Mouse (Mus musculus) frontal cortex, postnatal 14 days (tissue): ENCODE results near the gene Mier2.

Experiments used
- DNase-seq, 2 experiments: peaks; one replicate each; pipeline ENCODE4 v3.0.0; 2022; ENCODE audit warnings: low spot score in 2 of 2

Mier2 gene

DNA sequence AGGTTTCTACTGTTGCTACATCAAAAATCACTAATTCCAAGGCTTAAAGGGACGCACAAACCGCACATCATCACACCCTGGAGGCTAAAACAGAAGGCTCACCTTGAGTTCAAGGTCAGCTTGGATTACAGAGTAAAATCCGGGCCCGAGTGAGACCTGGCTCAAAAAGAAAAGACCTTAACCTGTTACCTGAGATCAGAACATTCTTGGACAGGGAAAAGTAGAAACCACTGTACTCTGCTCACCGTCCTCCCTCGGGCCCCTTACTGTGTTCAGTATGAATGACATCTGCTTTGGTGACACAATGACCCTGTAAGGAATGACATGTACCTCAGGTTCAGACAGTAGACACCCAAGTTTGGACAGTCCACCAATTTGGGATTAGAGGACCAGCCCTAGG, 19.8 kb upstream of the Mier2 start:
- no peak for DNase-seq

DNA sequence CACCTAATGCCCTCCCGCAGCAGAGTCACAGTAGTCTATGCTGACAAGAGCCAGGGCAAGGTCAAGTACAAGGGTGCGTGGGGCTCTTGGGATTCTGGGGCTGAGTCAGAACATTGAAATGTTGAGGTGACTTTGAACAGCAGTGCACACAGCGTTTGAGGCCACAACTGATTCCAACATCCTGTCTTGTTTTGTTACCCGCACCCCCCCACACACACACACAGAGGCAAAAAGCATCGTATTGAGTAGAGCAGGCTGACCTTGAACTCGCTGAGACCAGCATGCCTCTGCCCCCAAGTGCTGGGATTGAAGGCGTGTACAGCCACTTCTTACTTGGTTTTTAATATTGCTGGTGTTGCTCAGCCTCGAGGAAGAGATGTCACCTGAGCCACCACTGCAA, 19.4 kb upstream of the Mier2 start:
- no peak for DNase-seq

DNA sequence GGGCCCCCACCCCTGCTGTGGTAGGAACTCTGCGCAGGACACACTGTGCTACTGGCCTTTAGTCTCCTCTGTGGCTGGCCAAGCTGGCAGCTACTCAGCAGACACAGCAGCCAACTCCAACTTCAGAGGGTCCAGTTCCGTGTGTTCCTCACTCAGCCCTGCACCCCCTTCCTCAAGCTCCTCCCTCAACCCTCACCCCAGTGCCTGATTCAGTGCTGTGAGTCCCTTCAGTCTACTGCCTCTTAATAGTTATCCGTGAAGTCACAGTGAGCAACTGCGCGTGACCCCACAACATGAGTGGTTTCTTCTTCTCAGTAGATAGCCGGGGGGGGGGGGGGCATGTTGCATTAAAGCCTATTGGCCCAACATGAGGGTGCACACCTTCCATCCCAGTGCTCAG, 18.6 kb upstream of the Mier2 start:
- no peak for DNase-seq

DNA sequence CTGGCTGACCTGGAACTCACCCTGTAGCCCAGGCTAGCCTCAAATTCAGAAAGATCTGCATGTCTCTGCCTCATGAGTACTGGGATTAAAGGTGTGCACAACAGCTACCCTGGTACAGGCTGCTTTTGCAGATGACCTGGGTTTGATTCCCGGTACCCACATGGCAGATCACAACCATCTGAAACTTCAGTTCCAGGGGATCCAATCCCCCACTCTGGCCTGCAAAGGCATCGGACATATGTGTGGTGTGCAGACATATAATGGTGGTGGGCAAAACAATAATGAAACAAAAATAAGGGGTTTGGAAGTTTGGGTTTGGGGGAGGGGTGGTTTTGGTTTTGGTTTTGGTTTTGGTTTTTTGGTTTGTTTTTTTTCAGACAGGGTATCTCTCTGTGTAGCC, 16.3 kb upstream of the Mier2 start:
- DNase-seq = no peak

DNA sequence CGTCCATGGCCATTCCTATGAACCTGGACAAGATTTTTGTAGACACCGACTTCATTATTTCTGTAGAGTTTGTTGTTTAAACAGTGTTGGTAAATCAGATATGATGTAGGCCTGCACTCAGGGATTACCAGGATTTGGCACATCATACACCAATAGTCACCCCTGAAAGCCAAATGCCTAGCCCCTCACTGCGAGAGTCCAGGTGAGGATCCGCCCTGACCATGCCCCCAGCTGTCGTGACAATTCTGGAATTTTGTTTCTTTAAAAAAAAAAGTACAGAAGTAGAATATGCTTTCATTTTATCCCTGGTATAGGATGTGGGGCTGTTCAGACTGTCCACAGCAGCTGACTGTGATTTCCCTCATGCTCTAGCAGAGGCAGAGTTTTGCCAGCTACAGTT, 14.9 kb upstream of the Mier2 start:
- no peak for DNase-seq

DNA sequence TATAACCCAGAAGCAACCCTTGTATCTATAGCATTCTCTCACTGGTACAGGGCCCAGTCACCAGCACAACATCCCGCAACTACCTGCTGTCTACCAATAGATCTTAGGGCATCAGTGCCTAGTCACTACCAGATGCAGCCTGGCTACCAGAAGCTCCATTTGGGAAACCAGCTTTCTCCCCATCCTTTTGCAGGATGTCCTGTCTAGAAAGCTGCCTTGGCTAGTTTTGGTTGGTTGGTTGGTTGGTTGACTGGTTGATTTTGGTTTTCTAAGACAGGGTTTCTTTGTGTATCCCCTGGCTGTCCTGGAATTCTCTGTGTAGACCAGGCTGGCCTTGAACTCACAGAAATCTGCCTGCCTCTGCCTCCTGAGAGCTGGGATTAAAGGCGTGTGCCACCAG, 4.7 kb upstream of the Mier2 start:
- no peak for DNase-seq

DNA sequence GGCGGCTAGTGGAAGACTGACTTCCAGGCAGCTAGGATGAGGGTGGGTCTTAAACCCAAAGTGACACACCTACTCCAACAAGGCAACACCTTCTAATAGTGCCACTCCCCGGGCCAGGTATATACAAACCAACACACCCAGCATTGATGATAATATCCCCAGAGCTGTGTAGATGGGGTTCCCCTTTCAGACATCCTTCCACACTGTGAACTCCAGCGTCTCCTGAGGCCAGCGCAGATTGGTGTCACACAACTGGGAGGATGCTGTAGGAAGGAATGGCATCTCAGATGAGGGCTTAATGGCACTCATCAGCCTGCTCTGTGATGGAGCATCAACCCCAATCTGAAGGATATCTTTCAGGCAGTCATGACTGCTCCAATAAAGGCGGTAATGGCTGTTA, 2.5 kb upstream of the Mier2 start:
- DNase-seq = no peak

DNA sequence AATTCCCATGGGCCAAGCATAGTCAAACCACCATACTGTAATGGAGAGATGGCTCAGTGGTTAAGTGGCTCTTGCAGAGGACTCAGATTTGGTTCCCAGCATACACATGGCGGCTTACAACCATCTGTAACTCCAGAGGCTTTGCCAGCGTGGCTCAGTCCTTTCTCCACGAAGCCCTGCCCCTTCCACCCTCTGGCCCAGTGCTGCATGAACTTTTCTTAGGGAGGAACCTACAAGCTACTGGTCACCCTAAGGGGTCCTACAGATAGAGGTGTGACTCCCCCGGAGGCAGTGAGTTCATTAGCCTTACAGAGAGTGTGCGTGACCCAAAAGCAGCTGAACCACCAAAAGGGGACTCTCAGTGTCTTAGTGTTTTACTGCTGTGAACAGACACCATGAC, 2.0 kb upstream of the Mier2 start:
- no peak for DNase-seq

DNA sequence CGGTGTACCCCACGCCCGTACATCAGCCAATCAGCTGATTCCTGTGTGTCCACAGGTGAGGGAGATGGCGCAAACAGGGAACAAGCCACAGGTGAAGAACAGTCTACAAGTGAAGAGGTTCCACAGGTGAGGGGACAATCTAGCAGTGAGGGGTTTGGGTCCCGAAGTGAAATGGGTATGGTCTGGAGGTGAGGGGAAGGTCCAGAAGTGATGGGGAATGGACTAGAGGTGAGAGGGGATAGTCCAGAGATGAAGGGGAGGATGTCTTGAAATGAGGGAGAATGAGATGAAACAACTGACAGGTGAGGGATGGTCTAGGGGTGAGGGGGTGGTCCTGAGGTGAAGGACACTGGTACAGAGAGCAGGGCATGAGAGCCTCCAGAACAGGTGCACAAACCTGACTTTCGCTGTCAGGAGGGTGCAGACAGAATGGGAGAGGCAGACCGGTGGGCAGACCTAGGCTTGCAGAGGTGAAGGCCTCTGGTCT, 282 bp upstream of the Mier2 start:
- DNase-seq = peak in 1 of 2 experiments; percentile 3

DNA sequence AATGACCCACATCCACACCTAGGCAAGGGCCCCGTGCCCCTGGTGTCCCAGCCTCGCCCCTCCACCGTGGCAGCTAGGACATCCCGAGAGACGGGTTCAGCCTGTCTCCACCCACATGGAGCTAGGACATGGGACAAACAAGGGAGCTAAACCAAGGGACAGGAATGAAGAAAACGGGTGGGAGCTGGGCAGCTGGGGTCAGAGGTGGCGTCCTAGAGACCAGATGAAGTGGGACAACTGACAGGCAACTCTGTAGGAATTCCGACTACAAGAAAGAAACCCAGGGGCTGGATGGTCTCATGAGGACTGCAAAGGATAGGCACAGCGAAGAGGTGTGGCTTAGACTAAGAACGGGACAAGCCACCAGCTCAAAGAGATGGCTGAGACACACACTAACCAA, 1.3 kb downstream of the Mier2 start:
- DNase-seq = no peak

DNA sequence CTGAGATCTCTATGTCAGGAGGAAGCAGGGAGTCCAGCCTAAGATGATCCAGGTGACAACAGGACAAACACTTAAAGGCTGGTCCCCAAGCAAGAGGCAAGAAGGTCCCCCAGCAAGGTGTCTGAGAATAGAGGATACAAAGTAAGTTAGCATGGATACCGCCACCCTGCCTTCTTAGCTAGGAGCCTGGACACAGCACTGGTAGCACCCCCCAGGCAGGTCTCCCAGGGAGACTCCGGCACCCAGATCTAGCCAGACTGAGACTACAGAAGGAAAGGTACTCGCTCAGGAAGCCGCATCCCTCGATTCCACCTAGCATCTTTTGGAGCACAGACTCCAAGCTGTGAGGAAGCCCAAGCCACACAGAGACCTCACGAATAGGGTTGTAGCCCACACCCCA, 1.8 kb downstream of the Mier2 start:
- DNase-seq = peak in 1 of 2 experiments; percentile 1

DNA sequence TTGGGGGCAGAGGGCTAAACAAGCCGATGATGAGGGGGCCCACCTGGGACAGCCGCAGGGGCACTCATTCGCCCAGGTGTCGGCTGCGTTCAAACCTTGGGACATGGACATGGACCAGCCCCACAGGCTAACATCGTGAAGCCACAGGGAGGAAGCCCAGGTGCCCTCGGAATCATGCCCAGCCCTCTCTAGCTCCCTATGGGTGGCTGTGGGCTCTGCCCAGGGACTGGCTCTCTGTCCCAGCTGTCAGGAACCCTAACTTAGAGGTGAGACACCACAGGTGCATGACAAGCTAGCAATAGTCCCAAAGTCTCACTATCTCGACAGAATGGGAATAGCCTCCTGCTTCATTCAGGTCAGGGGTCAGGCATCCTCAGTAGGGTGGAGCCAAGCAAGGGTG, 2.5 kb downstream of the Mier2 start:
- DNase-seq = no peak

DNA sequence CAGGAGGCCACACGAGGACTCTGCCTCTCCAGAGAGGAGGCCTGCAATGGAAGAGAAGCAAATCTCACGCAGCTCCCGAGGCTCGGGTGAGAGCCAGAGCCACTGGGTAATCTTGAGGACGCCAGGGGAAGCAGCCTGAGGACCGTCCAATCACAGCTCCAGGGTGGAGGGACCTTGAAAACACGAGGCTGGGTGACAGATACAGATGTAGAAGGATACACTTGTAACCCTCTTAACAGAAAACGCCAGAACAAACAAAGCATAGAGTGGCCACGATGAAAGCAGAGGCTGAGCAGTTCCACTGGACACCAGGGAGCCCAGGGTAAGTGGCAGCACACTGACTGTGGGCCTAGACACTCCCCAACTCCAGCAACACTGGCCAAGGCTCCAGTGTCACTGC, 4.6 kb downstream of the Mier2 start:
- DNase-seq = peak in 1 of 2 experiments; percentile 2

DNA sequence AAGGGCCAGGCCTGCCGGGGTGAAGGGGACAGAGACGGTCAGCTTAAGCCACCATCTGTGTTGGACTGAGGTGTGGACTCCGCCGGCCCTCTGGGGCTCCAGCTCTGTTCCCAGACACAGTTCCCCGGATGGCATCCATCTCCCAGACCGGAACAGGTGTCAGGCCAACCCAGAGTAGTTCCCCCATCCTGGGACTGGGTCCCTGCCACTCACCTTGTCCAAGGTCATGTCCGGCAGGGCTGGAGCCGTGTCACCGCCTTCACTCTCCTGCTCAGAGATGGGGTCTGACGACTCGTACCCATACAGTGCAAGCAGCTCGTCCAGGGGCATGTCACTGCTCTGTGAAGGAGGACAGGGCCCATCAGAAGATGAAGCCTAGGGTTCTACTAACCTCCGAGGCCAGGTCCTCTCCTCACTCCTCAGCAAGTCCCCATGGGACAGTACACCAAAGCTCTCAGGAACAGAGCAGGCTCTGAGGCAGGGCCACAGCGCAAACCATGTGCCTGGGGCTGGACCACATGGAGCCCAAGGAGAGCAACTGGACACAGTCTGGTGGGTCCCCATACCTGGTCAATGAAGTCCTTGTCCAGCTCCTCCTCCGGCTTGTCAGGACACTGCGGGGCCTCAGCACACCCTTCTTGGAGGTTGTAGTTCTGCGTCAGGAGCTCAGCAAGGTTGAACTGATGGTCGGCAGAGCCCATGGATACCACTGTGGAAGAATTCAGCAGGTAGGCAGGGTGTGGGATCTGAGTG, 5.9 kb downstream of the Mier2 start:
- no peak for DNase-seq

DNA sequence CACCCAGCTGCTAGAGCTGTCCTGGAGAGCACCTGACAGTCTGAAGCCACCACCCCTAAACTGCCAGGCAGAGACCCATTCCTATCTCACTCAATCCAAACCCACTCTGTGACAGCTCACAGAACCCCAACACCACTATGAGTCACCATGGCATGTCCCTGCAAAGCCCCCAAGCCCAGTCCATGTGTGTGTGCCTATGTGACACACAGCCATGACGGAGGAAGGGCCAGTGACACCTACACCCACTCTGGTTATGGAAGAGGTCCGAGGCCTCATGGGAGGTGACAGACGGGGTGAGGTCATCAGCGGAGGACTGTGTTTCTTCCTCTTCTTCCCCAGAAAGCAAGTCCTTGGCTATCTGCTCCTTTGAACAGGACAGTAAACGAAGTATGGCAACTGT, 6.5 kb downstream of the Mier2 start:
- DNase-seq = no peak

DNA sequence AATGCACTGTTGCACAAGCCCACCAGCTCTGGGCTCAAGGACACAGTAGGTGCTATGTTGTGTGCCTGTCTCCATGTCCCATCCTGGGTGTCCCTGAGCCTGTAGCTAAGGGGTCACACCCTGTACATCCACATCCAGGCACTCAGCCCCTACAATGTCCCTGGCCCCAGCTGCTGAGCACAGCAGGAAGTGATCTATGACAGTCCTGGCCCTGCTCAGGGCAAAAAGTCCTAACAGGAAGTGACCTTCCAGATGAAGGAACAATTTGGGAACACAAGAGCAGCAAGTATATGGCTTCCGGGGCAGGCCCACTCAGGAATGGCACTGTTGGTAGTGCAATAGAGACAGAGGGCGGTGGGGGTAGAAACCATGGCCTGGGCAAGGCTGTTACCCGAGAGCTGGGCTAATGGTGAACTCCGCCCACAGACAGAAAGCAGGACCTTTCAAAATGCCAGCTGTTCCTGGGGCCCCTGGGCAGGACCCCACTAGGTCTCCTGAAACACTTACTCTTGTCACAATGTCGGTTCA, 7.8 kb downstream of the Mier2 start:
- DNase-seq = no peak

DNA sequence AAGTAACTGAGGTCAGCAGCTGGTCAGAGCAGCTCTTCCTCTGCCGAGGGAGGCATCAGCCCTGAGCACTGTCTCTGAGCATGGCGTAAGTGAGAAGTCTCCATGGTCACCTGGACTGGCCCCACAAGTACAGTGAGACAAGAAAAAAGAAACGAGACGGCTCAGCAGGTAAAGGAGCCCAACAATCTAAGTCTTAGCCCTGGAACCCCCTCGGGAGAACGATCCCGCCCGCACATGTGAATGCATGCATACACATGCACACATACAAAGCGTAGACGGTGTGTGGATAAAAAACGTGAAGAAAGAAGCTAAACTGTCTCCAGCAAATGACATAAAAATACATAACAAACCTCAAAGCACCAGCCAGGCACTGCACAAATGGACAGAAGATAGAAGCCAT, 8.5 kb downstream of the Mier2 start:
- no peak for DNase-seq

DNA sequence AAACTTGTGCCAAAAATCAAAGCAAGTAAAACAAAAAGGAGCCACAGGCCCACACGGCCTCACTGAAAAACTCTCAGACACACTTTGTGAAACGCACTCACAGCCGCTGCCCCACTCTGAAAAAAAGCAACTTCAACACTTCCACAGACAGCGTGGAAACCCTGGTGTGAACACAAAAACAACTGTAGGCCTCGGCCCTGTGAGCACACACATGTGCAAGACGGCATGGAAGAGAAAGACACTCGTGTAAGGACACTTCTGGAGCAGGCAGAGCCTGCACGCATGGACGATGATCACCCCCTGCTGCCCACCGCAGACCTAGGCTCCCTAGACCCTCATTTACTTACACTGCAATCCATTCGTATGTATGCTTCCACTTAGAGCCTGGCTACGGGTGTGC, 9.1 kb downstream of the Mier2 start:
- DNase-seq = no peak

DNA sequence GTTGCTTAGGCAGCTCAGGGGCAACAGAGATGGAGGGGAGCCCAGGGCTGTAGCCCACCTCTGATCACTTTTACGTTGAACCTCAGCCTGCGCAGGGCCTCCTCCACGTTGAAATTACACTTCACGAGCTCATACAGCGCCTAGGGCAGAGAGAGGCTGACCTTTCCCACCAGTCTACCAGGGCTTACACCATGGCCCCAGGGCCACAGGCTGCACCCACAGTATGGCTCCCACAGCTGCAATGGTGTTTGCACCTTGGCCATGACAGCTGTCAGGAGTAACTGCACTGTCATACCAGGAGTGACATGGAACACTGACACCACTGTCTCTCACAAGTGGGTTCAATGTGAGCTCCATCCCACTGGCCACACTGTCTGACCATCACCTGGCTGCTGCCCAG, 10.4 kb downstream of the Mier2 start:
- no peak for DNase-seq

DNA sequence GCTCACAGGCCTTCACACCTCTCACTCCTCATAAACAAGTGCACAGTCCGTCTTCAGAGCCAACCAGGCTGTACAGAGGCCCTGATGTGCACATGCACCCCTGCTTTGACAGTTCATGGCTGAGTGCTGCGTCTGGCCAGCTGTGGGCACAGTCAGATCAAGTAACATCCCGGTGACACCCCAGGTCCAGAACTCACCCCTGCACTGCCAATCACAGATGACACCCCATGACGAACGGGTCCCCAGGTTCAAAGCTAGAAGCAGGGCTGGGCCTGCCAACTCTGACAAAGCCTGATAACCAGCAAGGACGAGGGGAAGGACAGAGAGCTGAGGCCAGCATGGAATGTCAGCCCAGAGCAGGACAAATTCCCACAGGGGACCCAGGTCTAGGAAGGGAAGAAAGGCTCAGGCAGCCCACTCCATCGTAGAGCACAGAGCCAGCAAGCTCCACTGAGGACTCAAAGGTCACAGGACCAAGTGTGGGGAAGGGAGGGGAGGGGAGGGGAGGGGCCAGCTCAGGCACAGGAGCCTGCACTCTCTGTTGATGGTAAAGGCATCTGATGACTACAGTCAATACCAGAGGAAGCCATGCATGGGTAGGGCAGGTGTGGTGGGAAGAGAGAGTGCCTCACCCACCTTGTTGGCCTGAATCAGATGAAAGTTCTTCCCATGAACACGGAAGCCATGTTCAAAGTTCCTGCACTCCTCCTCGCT, 11.0 kb downstream of the Mier2 start:
- no peak for DNase-seq

DNA sequence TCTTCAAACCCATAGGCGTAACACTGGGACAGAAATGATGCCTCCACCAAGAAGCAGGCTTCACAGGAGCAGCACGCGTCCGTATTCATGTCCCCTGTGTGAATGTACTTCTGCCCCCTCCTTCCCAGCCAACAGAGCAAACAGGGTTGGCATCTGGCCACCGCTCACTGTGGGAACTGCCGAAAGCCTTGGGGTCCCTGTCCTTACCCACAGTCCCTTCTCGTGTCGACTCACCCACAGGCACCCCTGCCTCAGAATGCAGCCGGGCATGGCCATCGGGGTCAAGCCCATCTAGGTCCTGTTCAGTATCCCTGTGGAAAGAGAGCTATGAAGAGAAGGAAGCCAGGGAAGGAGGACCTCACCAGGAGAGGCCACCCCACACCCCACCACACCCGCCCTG, 12.8 kb downstream of the Mier2 start:
- no peak for DNase-seq

DNA sequence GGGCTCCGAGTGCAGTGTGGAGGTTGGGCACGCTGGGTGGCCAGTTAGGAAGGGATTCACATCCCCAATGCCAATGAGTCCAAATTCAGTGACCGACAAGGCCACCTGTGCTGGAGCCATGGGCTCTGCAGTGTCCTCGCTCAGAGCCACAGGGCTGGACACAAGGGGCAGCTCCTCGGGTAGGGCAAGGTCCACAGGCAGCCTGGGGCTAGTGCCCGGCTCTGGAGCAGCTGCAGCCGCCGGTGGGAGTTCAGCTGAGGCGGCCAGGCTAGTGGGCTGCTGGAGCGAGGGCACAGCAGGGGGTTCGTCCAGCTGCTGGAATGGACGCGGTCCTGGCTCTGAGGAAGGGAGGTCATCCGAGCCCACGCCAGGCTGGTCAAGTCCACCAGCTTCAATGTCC, 13.5 kb downstream of the Mier2 start:
- DNase-seq = no peak

DNA sequence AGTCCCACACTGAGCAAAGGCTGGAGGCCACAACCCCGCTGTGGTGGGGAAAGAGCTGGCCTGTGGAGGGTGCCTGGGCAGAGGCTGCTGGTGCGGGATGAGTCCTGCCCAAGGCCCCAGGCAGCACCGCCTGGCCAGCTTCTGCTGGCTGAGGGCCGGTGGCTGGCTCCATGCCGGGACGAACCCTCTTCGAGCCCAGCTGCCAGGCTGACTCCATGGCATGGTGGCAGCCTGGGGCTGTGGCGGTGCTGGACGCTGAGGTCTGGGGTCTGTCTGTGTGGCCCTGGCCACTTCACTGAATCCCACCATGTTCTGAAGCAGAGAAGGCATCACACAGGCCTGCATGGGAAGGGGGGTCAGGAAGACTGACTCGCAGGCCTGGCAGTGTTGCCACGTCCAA, 14.3 kb downstream of the Mier2 start:
- DNase-seq = no peak
